Mouse (Mus musculus): ENCODE measurements at regions not wholly inside any gene's neighbourhood (a gene's known extent, or its start where the extent isn't known, plus 50 kb on each side); places are given as distances from the start of the nearest gene placed in this dataset.

DNA sequence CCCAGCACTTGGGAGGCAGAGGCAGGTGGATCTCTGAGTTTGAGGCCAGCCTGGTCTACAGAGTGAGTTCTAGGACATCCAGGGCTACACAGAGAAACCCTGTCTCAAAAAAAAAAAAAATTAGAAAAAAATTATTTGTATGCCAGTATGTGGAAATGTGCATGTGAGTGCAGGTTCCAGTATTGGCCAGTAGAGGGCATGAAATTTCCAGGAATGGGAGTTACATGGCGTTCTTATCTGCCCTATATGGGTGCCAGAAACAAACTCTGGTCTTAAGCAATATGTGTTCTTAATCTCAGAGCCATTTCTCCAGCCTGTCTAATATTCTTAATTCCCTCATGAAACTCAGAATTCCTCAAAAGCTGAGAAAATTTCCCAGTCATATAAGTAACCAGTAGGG is 113.7 kb upstream of the Pard3b start:
- TF ChIP-seq CTCF (IDR thresholded peaks at IDR 0.05; ENCODE audit: extremely low read depth, insufficient read depth, insufficient read length, insufficient replicate concordance) (no peak), POLR2A (IDR thresholded peaks at IDR 0.05; ENCODE audit: low read depth, low read length) (no peak)
